Mouse (Mus musculus) thymus, adult 18-20 months (tissue): ENCODE measurements around the gene Cdh18.
"Not testable (repeated sequence)": the region's sequence is repeated elsewhere in the genome, so short reads cannot be mapped to it uniquely, and the experiment has no call there.

Experiments used
- DNase-seq, 2 experiments: peaks; one replicate each; pipeline ENCODE4 v3.0.0; 2022; ENCODE audit warnings: mixed read lengths in 2 of 2

The Cdh18 gene

DNA sequence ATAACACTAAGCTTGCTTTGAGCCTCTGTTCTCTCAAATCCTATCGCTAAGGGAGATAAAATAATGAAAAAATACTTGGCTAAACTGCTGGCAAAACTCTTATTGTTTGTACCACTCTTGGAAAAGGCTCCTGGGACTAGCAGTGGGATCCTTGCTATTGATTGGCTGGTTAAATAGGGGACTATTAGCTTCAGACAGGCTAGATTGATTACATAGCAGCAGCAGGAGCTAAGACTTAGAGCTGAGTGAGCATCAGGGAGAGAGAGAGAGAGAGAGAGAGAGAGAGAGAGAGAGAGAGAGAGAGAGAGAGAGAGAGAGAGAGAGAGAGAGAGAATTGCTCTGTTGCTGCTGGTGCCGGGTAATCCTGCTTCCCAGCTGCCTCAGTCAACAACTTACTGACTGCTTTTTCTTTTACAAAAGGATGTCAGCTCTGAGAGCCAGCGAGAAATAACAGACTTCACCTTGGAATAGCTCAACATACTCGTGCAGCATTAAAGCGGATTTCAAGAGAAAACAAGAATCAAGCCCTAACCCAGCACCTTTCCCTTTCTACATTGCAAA lies at the start of gene Cdh18:
Gene Cdh18, plus strand, starts transcription at position 312 of the 561 bp plus-strand sequence.
- no peak for DNase-seq

DNA sequence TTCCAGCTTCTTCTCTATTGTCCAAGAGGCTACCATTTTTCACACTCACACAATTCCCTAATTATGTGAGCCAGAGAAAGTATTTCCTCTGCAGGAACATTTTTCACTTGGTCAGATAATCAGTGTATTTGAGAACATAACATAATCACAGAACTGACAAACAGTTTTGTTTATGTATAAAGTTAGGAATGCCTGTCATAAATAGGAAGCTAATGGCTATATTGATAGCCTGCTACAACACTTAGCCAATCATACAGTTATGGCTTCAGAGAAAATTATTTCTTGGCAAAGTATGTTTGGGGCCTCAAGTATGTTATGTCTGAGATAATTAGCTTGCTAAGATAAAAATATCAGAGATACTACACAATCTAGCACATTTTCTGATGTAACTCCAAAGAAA lies 37.6 kb upstream of the Cdh18 start:
- no peak for DNase-seq

GRCm38 (mm10) chr15:22535828-22536227 lies 13.0 kb upstream of the Cdh18 start:
- DNase-seq = no peak

- DNase-seq = no peak
These were observed 29.3 kb downstream of the Cdh18 start for GRCm38 (mm10) chr15:22577974-22578616.

DNA sequence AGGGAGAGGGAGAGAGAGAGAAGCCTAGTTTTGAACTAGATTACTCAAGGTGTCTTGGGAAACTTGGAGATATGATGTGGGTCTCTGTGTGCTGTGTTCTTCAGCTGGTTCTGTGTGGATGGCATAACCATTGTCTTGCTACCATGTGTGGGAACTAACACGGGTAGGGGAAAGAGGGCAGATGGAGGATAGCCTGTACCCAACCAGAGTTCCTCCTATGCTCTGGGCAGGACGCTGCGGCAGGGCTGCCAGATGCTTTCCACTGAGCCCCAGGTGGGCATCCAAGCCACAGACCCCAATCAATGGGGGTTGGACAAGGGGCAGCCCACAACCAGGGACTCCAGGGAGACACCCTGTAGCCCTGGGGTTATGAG lies 29.8 kb downstream of the Cdh18 start:
- no peak for DNase-seq

DNA sequence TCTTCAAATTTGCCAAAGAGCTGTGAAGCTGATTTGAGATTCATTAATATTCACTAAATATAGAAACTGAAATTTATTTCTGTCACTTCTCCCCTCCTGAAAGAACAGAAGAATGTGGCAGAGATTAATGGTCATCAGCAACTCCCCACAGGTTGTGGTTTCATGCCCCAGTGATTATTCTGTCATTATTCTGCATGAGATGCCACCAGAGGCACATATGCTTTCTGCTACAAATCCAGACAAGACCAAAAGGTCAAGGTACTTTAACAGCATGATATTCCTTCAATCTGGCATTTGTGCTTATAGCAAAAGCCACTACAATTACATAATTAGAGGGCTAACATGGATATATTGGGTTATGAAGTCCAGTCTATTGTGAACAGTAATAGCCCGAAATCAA lies 35.8 kb downstream of the Cdh18 start:
- no peak for DNase-seq

DNA sequence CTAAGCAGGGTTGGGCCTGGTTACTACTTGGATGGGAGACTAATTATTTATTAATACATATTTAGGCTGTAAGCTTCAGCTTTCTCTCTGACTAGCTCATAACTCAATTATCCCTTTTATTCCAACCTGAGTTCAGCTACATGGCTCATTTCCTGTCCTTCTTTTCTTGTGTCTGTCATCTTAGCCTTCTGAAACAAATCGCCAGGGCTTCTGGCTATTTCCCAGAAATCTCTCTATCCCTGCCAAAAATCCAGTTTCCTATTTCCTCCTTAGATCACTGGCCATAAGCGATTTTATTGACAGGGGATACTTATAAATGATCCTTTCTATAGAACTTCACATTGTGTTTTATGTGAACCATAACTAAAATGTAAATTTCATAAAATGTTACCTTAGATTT lies 167.6 kb downstream of the Cdh18 start:
- DNase-seq = no peak

- DNase-seq = no peak
These were observed 168.9 kb downstream of the Cdh18 start for GRCm38 (mm10) chr15:22717681-22718080.

- DNase-seq = no peak
These were observed 177.8 kb downstream of the Cdh18 start for GRCm38 (mm10) chr15:22726574-22726973.

DNA sequence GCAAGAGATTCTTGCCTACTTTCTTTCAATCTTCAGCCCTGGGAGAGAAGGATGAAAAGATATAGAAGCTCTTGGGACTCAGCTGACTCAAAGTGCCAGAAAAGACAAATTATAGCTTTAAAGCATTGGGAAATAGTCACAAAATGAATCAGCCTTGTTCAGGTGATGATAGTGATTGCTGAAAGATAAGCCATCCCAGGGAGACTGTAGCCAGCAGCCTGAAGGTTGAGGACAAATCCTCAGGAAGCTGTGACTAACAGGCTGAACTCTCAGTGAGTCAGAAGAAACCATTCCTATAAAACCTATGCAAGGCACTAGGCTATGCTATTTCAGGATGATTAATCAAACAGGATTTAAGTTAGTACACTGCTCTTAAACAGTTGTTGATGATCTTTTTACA lies 184.2 kb downstream of the Cdh18 start:
- no peak for DNase-seq

DNA sequence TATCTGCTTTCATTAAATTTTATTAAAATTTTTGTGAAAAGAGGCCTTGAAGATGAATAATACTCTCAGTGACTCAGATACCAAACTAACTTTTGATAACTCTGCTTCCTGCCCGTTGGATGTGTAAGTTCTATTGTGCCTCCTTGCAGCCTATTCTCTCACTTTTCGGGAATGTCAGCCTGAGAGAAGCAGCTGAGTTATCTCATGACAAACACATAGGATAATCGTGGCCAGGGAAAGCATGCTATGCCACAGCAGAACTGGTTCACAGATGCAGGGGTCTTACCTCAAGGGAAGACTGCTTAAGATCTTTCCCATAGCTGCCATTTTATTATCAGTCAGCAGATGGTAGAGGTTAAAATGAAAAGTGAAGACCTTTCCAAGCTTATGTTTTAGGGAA lies 187.3 kb downstream of the Cdh18 start:
- DNase-seq = no peak

DNA sequence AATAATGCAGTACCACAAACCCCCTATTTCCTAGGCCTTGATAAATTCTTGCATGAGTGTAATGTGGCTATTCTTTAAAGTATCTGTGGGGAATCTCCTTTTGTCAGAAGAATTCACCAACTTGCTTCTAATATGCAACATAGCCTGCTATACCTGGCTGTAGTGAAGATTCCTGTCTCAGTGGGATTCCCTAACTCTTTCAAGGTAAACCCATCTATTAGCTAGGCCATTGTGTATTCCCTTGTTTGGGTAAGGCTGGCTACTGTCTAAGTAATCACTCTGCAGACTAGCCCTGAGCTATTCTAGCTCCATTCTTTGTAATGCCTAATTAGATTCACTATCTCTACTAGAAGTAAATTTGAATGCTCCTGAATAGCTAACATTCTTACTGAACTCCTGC lies 212.4 kb downstream of the Cdh18 start:
- DNase-seq = not testable (repeated sequence)

DNA sequence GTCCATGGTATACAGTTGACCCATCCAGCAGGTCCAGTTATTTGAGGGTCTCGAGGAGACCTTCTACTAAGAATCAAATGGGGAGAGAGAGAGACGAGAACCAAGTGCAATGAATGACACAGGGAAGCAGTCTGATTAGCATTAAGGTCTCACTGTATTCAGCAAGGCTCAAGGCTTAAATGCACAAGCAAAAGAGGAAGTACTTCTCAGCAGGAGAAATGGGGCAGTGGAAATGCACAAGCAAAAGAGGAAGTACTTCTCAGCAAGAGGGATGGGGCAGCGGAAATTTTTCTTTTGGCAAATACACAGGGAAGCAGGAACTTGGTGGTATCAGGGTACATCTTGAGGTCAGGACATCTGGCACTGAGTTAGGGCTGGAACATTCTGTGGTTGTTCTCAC lies 217.8 kb downstream of the Cdh18 start:
- not testable (repeated sequence) for DNase-seq

DNA sequence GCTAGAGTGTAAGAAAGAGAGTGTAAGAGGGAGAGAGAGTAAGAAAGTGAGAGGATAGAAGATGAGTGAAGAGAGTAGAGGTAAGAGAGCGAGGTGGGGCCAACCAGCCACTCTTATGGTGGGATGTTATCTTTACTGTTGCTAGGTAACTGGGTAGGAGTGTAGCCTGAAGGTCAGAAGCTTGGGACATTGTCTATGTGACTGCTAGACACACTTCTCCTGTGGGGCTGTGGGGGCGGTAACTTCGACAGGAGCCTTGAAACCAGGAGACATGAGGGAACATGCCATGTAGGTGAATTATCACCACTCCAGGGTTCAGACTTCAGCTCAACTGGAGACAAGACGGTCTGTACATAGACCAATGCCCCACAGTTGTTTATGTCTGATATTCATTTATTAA lies 227.5 kb downstream of the Cdh18 start:
- no peak for DNase-seq

DNA sequence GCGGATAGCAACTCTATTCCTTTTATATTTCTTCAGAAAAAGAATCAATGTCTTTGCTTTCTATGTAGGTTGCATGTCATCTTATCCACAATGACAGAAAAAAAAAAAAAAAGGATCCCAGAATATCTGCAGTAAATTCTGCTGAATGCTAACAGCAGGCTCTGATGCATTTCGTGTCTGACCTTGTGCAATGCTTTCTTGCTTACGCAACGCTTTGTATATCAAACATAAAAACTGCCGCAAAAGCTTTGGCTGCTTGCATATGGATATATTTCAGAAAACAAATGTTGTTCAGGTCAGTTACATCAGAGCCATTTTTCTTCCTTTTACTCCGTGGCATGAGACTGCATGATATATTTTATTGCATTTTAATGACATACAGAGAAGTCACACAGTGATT lies 240.9 kb downstream of the Cdh18 start:
- no peak for DNase-seq

DNA sequence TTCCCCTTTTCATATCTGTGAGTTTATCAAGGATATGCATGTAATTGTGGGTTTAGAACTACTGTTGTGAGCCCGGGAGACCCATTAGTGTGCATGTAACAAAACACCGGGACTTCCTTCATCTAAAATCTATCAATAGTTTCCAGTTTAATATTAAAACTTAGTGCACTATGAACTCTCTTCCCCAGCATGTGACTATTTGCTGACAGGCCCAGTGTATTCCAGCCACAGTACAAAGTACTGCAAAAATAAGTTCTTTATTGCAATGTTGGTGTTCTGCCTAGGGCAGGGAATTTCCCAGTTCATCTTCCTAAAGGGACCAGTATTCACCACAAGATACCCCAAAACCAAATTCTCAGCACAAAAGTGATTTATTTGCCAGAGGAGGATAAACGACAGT lies 243.0 kb downstream of the Cdh18 start:
- no peak for DNase-seq

DNA sequence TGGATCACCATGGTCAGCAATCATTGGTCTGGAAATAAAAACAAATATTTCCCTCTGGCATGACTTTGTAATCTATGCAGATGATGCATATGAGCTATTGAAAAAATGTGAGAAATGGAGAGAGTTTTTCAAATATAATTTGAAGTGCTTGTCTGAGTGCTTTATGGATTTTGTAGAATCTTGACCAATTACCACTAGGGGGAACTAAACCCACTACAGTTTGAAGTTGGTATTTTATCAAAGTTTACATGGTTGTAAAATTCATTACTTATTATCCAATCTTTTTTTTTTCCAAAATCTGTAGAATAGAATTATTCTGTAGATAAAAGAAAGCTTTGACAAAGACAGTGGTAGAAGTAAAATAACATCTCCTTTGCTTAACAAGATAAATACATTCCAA lies 284.3 kb downstream of the Cdh18 start:
- DNase-seq = no peak

GRCm38 (mm10) chr15:22837173-22837572 lies 288.4 kb downstream of the Cdh18 start:
- DNase-seq = no peak

GRCm38 (mm10) chr15:22857704-22858103 lies 308.9 kb downstream of the Cdh18 start:
- no peak for DNase-seq

DNA sequence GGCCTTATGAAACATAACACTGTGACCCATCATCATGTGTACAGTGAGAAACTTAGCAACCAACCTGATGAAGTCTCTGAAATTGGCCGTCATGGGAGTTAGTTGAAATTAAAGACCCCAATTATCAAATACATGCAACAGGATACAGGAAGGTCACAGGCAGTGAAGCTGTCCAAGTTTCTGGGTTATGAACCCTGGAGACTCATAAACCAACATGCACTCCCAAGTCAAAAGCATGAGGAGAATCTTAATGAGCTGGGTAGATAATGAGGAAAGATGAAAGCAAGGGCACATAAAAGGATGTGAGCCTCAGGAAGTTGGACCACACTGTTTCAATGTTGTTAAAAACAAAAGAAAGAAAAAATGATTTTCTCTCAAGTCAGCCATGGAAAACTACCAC lies 321.9 kb downstream of the Cdh18 start:
- DNase-seq = no peak

- DNase-seq = no peak
These were observed 348.9 kb downstream of the Cdh18 start for GRCm38 (mm10) chr15:22897724-22898123.

DNA sequence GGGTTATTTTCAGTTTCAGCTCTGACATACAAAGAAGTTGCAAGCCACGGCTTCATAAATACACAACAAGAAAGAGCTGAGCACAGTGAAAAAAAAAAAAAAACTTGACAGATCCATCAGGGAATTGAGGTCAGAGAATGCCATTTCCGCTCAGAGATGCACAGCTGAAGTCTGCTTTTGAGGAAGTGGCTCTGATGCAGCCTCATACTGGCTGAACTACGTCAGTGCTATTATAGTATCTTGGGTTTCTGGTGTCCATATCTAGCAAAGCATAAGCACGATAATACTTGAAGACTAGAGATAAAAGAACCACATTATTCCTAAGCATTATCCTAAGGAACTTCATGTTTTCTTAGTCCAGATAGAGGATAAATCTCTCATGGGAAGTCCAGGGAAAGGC lies 349.4 kb downstream of the Cdh18 start:
- no peak for DNase-seq

DNA sequence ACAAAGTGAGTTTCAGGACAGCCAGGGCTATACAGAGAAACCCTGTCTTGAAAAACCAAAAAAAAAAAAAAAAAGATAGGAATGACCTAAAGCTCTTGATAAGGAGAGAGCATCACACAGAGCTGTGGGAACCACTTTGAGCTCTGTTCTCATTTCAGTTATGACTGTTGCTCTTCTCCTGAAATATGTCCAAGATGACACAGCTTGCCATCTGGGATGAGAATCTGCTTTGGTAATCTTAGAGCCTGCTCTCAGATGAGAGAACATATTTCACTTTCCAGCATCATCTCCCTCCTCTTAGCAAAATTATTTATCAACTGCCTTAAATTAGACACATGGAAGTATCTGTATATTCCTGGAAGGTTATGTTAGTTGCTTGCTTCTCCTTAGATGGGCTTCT lies 365.6 kb downstream of the Cdh18 start:
- DNase-seq = no peak

GRCm38 (mm10) chr15:22934293-22934692 lies 385.5 kb downstream of the Cdh18 start:
- DNase-seq = no peak

- DNase-seq = no peak
These were observed 398.4 kb downstream of the Cdh18 start for GRCm38 (mm10) chr15:22947234-22947633.
